Mouse (Mus musculus) kidney, adult 2 months (tissue): Measurements from ENCODE around the gene Polk. TPM values are rescaled to one million over a fixed set of nuclear protein-coding genes. Genes with fewer than 3 reads are reported as not detected.

Source experiments
- DNase-seq: peaks from one replicate; pipeline ENCODE4 v3.0.0; 2021
- H3K27ac ChIP-seq: fragments of 200-500 bp; 2 replicates; pipeline ENCODE4 v1.5.1; 2012; ENCODE audit warnings: low read depth, low read length, control low read depth, inconsistent platforms; ENCODE audit not compliant: insufficient read depth
- H3K27me3 ChIP-seq: fragments of 200-500 bp; replicated peaks from 2 replicates; pipeline ENCODE4 v1.6.1; 2012; ENCODE audit warnings: mild to moderate bottlenecking, moderate library complexity, low read length, inconsistent platforms; ENCODE audit not compliant: control insufficient read depth, insufficient read depth
- H3K36me3 ChIP-seq: fragments of 200-500 bp; 2 replicates; pipeline ENCODE4 v1.6.1; 2012; ENCODE audit warnings: mild to moderate bottlenecking, moderate library complexity, low read length, inconsistent platforms; ENCODE audit not compliant: control insufficient read depth, insufficient read depth
- H3K4me1 ChIP-seq: fragments of 200-500 bp; 2 replicates; pipeline ENCODE4 v1.6.1; 2011; ENCODE audit warnings: low read length; ENCODE audit not compliant: control insufficient read depth, insufficient read depth
- H3K4me3 ChIP-seq: fragments of 200-500 bp; 2 replicates; pipeline ENCODE4 v1.5.1; 2011; ENCODE audit warnings: mild to moderate bottlenecking, low read depth, low read length, control low read depth; ENCODE audit not compliant: insufficient read depth
- CTCF ChIP-seq: fragments of 200-500 bp; conservative IDR thresholded peaks from 2 replicates; pipeline ENCODE4 v1.5.1; 2011; ENCODE audit warnings: low read depth, mild to moderate bottlenecking, control low read depth, low read length, moderate library complexity, mixed read lengths; ENCODE audit not compliant: insufficient read depth, insufficient read length
- POLR2A ChIP-seq: fragments of 200-500 bp; IDR thresholded peaks from one replicate; pipeline ENCODE4 v1.6.1; 2011; ENCODE audit warnings: low read depth, low read length, control low read depth
- WGBS: fragments of 180-500 bp; shearing (Covaris S2); methylation state at CpG from one replicate; pipeline ENCODE4 v1.1.7; 2018; 5-methylcytosine and 5-hydroxymethylcytosine counted together
- polyA plus RNA-seq: library from polyadenylated mRNA; depleted of rRNA; stranded (reverse); fragments of >200 nt; gene quantifications from 2 replicates; pipeline ENCODE4 v1.2.3, GENCODE M21; 2012

Gene Polk
- polyA plus RNA-seq, 1 experiment = 1.9 TPM

GRCm38 (mm10) chr13:96450869-96451268 is 91.5 kb downstream of the Polk start:
- WGBS = 80% methylated on average over 7 of the region's 7 CpGs
- TF ChIP-seq POLR2A = no peak
- no peak for TF ChIP-seq CTCF
- Histone ChIP-seq H3K27ac (no peak overlapping the region), H3K4me1 (no peaks in the 10 kb centered on the region), H3K36me3 (no peaks in the 10 kb centered on the region), H3K4me3 (no peak overlapping the region), H3K27me3 (no peaks in the 10 kb centered on the region)
- no peak for DNase-seq

- no peak overlapping the region for H3K27ac ChIP-seq
- DNase-seq = no peak
- no peaks in the 10 kb centered on the region for H3K27me3 ChIP-seq
- no peak overlapping the region for H3K4me3 ChIP-seq
- no peaks in the 10 kb centered on the region for H3K36me3 ChIP-seq
- H3K4me1 ChIP-seq = no peaks in the 10 kb centered on the region
- TF ChIP-seq CTCF = no peak
- no peak for TF ChIP-seq POLR2A
- 83% methylated on average over 11 of the region's 11 CpGs for WGBS
These were observed 92.0 kb downstream of the Polk start for GRCm38 (mm10) chr13:96450205-96450856.

GRCm38 (mm10) chr13:96440436-96440835 is 101.9 kb downstream of the Polk start:
- H3K36me3 ChIP-seq = no peaks in the 10 kb centered on the region
- WGBS = 98% methylated on average over 4 of the region's 4 CpGs
- no peak for DNase-seq
- H3K4me1 ChIP-seq = peaks cover 6% of the 10 kb centered on the region; the same call in 1 of the 2 replicates
- H3K4me3 ChIP-seq = no peak overlapping the region
- H3K27me3 ChIP-seq = no peaks in the 10 kb centered on the region
- no peak overlapping the region for H3K27ac ChIP-seq
- TF ChIP-seq CTCF = no peak
- no peak for TF ChIP-seq POLR2A

GRCm38 (mm10) chr13:96436921-96437320 is 105.5 kb downstream of the Polk start:
- Histone ChIP-seq H3K36me3 (no peaks in the 10 kb centered on the region), H3K4me1 (peaks cover 32% of the 10 kb centered on the region), H3K27ac (peak overlapping the region; percentile 3; the same call in 1 of the 2 replicates), H3K27me3 (no peaks in the 10 kb centered on the region), H3K4me3 (no peak overlapping the region)
- 81% methylated on average over 1 of the region's 1 CpGs for WGBS
- TF ChIP-seq CTCF = no peak
- no peak for TF ChIP-seq POLR2A
- no peak for DNase-seq

GRCm38 (mm10) chr13:96435793-96436192 is 106.6 kb downstream of the Polk start:
- 18% methylated on average over 13 of the region's 13 CpGs for WGBS
- Histone ChIP-seq H3K4me1 (peaks cover 32% of the 10 kb centered on the region), H3K27ac (peak overlapping the region; percentile 3), H3K27me3 (no peaks in the 10 kb centered on the region), H3K4me3 (no peak overlapping the region), H3K36me3 (no peaks in the 10 kb centered on the region)
- DNase-seq = peak; percentile 78
- 0 out of 2 replicates have a peak, but pooled peaks have one; percentile 18 for TF ChIP-seq CTCF
- no peak for TF ChIP-seq POLR2A

GRCm38 (mm10) chr13:96434899-96435331 is 107.5 kb downstream of the Polk start:
- Histone ChIP-seq H3K36me3 (no peaks in the 10 kb centered on the region), H3K27ac (peak overlapping the region; percentile 59), H3K4me1 (peaks cover 32% of the 10 kb centered on the region), H3K4me3 (no peak overlapping the region), H3K27me3 (no peaks in the 10 kb centered on the region)
- DNase-seq = peak; percentile 20
- TF ChIP-seq POLR2A = no peak
- TF ChIP-seq CTCF = no peak
- 27% methylated on average over 5 of the region's 5 CpGs for WGBS

- no peaks in the 10 kb centered on the region for H3K36me3 ChIP-seq
- TF ChIP-seq CTCF (no peak), POLR2A (no peak)
- H3K27me3 ChIP-seq = no peaks in the 10 kb centered on the region
- DNase-seq = no peak
- H3K4me3 ChIP-seq = no peak overlapping the region
- peaks cover 32% of the 10 kb centered on the region for H3K4me1 ChIP-seq
- 0 out of 2 replicates have a peak overlapping the region, but pooled peaks have one; percentile 59 for H3K27ac ChIP-seq
- 63% methylated on average over 11 of the region's 11 CpGs for WGBS
These were observed 108.7 kb downstream of the Polk start for GRCm38 (mm10) chr13:96433648-96434190.
